Mouse (Mus musculus) thymus, postnatal 14 days (tissue): ENCODE data around the gene C2.
A peak's percentile ranks its signal among the peaks of the same experiment; 100 is the strongest.

Source experiments
- DNase-seq: peaks from one replicate; pipeline ENCODE4 v3.0.0; 2021

C2 gene

GRCm38 (mm10) chr17:34813747-34814146 is 84.3 kb downstream of the C2 start:
- peak; percentile 41 for DNase-seq
